Mouse (Mus musculus) neural tube, embryonic 12.5 days (tissue): ENCODE measurements around the gene Ppp1r26. TPM values are rescaled to one million over a fixed set of nuclear protein-coding genes. Genes with fewer than 3 reads are reported as not detected.

Experiments used
- ATAC-seq: fragments of 200-750 bp; cut with Nextera tagmentation; 2 replicates; pipeline ENCODE4 v1.8.0; 2017; ENCODE audit warnings: low read depth, mild to moderate bottlenecking, moderate TSS enrichment, moderate library complexity; ENCODE audit not compliant: low FRiP score
- H3K27ac ChIP-seq: fragments of 300-500 bp; sonication (generic); 2 replicates; pipeline ENCODE4 v1.5.1; 2016
- H3K27me3 ChIP-seq: fragments of 300-500 bp; sonication (generic); replicated peaks from 2 replicates; pipeline ENCODE4 v1.6.1; 2016; ENCODE audit warnings: mild to moderate bottlenecking
- H3K36me3 ChIP-seq: fragments of 300-500 bp; sonication (generic); 2 replicates; pipeline ENCODE4 v1.6.1; 2016; ENCODE audit warnings: mild to moderate bottlenecking
- H3K4me1 ChIP-seq: fragments of 300-500 bp; sonication (generic); 2 replicates; pipeline ENCODE4 v1.6.1; 2016
- H3K4me2 ChIP-seq: fragments of 300-500 bp; sonication (generic); replicated peaks from 2 replicates; pipeline ENCODE4 v1.6.1; 2016; ENCODE audit warnings: mild to moderate bottlenecking
- H3K4me3 ChIP-seq: fragments of 300-500 bp; sonication (generic); 2 replicates; pipeline ENCODE4 v1.5.1; 2016
- H3K9ac ChIP-seq: fragments of 300-500 bp; sonication (generic); 2 replicates; pipeline ENCODE4 v1.6.1; 2016; ENCODE audit warnings: mild to moderate bottlenecking
- H3K9me3 ChIP-seq: fragments of 300-500 bp; sonication (generic); 2 replicates; pipeline ENCODE4 v1.6.1; 2016; ENCODE audit warnings: mild to moderate bottlenecking
- WGBS: fragments of 180-500 bp; shearing (Covaris S2); methylation state at CpG from one replicate; pipeline ENCODE4 v1.1.7; 2016; 5-methylcytosine and 5-hydroxymethylcytosine counted together
- polyA plus RNA-seq: library from polyadenylated mRNA; unstranded; fragments of >200 nt; fragmentation: Nextera tagmentation; extraction: Ambion mirVana; gene quantifications from 2 replicates; pipeline ENCODE4 v1.2.1, GENCODE M21; 2016

Ppp1r26 gene
- polyA plus RNA-seq, 1 experiment from 2014 or later: 8.7 TPM

- WGBS: 66% methylated on average over 10 of the region's 10 CpGs
- no peak for ATAC-seq
- Histone ChIP-seq H3K4me2 (no peak overlapping the region), H3K4me3 (no peak overlapping the region), H3K4me1 (peaks cover 6% of the 10 kb centered on the region), H3K9me3 (no peaks in the 10 kb centered on the region), H3K9ac (no peak overlapping the region), H3K36me3 (no peaks in the 10 kb centered on the region), H3K27ac (no peak overlapping the region), H3K27me3 (no peaks in the 10 kb centered on the region)
Measured at GRCm38 (mm10) chr2:28415387-28416024, 31.1 kb upstream of the Ppp1r26 start.

GRCm38 (mm10) chr2:28416511-28416910 lies 30.1 kb upstream of the Ppp1r26 start:
- Histone ChIP-seq H3K9ac (no peak overlapping the region), H3K4me3 (no peak overlapping the region), H3K4me2 (no peak overlapping the region), H3K9me3 (no peaks in the 10 kb centered on the region), H3K4me1 (peaks cover 6% of the 10 kb centered on the region), H3K27ac (no peak overlapping the region), H3K36me3 (no peaks in the 10 kb centered on the region), H3K27me3 (no peaks in the 10 kb centered on the region)
- ATAC-seq: no peak
- WGBS: 84% methylated on average over 1 of the region's 1 CpGs

DNA sequence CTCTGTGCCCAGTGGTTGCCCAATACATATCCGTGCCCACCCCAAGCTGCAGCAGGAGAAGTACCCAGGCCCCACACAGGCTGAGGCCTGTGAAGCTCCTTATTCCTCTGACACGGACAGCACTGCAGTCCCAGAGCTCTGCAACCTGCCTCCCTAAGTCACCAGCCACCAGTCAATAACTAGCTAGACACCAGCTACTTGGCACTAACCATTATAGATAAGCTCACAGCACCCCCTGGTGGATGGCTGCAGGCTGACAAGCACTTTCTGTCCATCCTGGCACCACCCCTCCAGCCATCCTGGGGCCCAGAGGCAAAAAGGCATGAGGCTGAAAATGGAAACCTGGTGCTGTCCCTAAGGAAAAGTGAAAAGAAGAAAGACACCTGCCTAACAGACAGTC lies 28.6 kb upstream of the Ppp1r26 start:
- no peak overlapping the region for H3K9ac ChIP-seq
- H3K27ac ChIP-seq: no peak overlapping the region
- no peak for ATAC-seq
- H3K4me2 ChIP-seq: no peak overlapping the region
- no peak overlapping the region for H3K4me3 ChIP-seq
- no peaks in the 10 kb centered on the region for H3K27me3 ChIP-seq
- peaks cover 6% of the 10 kb centered on the region for H3K4me1 ChIP-seq
- no peaks in the 10 kb centered on the region for H3K9me3 ChIP-seq
- 44% methylated on average over 2 of the region's 2 CpGs for WGBS
- no peaks in the 10 kb centered on the region for H3K36me3 ChIP-seq

GRCm38 (mm10) chr2:28419898-28420297 lies 26.7 kb upstream of the Ppp1r26 start:
- Histone ChIP-seq H3K4me2 (no peak overlapping the region), H3K27me3 (no peaks in the 10 kb centered on the region), H3K36me3 (no peaks in the 10 kb centered on the region), H3K4me3 (no peak overlapping the region), H3K9ac (no peak overlapping the region), H3K9me3 (no peaks in the 10 kb centered on the region), H3K4me1 (peaks cover 6% of the 10 kb centered on the region), H3K27ac (no peak overlapping the region)
- WGBS: 15% methylated on average over 4 of the region's 4 CpGs
- ATAC-seq: no peak

GRCm38 (mm10) chr2:28423167-28423566 lies 23.4 kb upstream of the Ppp1r26 start:
- H3K27me3 ChIP-seq: no peaks in the 10 kb centered on the region
- 38% methylated on average over 3 of the region's 3 CpGs for WGBS
- no peak overlapping the region for H3K4me2 ChIP-seq
- H3K9me3 ChIP-seq: no peaks in the 10 kb centered on the region
- no peak overlapping the region for H3K9ac ChIP-seq
- H3K27ac ChIP-seq: no peak overlapping the region
- no peaks in the 10 kb centered on the region for H3K4me1 ChIP-seq
- no peak overlapping the region for H3K4me3 ChIP-seq
- H3K36me3 ChIP-seq: no peaks in the 10 kb centered on the region
- no peak for ATAC-seq

DNA sequence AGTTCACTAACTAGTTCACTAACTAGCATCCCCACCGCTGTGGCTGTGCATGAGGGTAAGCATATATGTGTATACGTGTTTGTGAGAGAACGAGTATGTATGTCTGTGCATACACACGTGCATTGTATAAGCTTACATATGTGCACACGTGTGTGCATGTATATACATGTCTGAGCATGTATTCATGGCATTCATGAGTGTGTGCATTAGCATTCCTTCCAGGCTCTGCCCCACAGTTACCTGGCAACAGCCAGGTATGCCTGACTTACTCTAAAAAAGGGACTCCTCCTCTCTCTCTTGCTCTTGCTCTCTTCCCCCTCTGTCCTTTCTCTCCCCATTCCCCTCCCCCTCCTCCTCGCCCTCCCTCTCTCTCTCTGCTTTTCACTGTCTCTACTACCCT lies 19.4 kb upstream of the Ppp1r26 start:
- Histone ChIP-seq H3K4me1 (no peaks in the 10 kb centered on the region), H3K9me3 (no peaks in the 10 kb centered on the region), H3K27ac (no peak overlapping the region), H3K4me2 (no peak overlapping the region), H3K9ac (no peak overlapping the region), H3K4me3 (no peak overlapping the region), H3K36me3 (no peaks in the 10 kb centered on the region), H3K27me3 (no peaks in the 10 kb centered on the region)
- ATAC-seq: no peak
- WGBS: 84% methylated on average over 6 of the region's 6 CpGs

- WGBS: 52% methylated on average over 6 of the region's 6 CpGs
Measured at GRCm38 (mm10) chr2:28430846-28431245, 15.8 kb upstream of the Ppp1r26 start.

DNA sequence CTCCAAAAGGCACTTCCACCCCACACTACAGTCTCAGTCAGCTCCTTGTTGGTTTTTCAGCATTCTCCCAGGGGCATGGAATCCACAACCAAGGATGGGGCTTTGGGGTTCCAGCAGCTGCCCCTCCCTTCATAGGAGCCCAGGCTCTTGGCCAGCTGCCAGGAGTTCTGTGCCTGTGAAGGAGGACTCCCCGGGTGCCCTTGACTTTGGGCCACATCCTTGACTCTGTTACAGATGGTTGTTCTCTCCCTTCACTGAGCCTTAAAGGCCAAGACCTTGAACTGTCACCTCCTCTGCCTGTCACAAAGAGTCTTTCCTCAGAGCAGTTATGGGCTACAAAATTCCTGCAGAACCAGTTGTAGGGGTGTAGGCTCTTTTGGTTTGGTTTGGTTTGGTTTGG lies 13.8 kb upstream of the Ppp1r26 start:
- Histone ChIP-seq H3K36me3 (no peaks in the 10 kb centered on the region), H3K4me1 (peaks cover 4% of the 10 kb centered on the region; the same call in 1 of the 2 replicates), H3K4me3 (no peak overlapping the region), H3K9ac (no peak overlapping the region), H3K27me3 (no peaks in the 10 kb centered on the region), H3K27ac (no peak overlapping the region), H3K4me2 (no peak overlapping the region), H3K9me3 (no peaks in the 10 kb centered on the region)
- no peak for ATAC-seq
- 39% methylated on average over 1 of the region's 1 CpGs for WGBS

More at GRCm38 (mm10) chr2:28430846-28431245, 15.8 kb upstream of the Ppp1r26 start:
- H3K9ac ChIP-seq: no peak overlapping the region
- ATAC-seq: no peak
- no peaks in the 10 kb centered on the region for H3K36me3 ChIP-seq
- no peak overlapping the region for H3K4me3 ChIP-seq
- no peaks in the 10 kb centered on the region for H3K9me3 ChIP-seq
- no peak overlapping the region for H3K27ac ChIP-seq
- no peak overlapping the region for H3K4me2 ChIP-seq
- H3K4me1 ChIP-seq: peaks cover 4% of the 10 kb centered on the region; the same call in 1 of the 2 replicates
- H3K27me3 ChIP-seq: no peaks in the 10 kb centered on the region

DNA sequence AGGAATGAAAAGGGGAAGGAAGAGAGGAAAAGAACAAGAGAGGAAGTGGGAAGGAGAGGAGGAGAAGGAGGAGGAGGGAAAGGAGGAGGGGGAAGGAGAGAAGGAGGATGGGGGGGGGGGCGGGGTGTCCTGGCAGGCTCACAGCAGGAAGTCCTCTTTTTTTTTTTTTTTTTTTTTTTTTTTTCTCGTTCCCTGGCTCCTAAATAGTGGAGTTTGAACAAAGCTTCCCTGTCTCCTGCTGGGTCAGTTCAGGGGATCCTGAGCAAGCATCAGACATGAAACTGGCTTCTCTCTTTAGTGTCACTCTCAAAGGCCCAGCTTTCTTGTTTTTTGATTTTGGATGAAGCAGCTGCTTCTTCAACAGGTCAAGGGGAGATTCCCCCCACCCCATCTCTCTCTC lies 13.1 kb upstream of the Ppp1r26 start:
- Histone ChIP-seq H3K36me3 (no peaks in the 10 kb centered on the region), H3K9ac (no peak overlapping the region), H3K27me3 (no peaks in the 10 kb centered on the region), H3K27ac (no peak overlapping the region), H3K4me3 (no peak overlapping the region), H3K4me1 (peaks cover 4% of the 10 kb centered on the region; the same call in 1 of the 2 replicates), H3K9me3 (no peaks in the 10 kb centered on the region), H3K4me2 (no peak overlapping the region)
- WGBS: 0% methylated on average over 1 of the region's 2 CpGs
- no peak for ATAC-seq

DNA sequence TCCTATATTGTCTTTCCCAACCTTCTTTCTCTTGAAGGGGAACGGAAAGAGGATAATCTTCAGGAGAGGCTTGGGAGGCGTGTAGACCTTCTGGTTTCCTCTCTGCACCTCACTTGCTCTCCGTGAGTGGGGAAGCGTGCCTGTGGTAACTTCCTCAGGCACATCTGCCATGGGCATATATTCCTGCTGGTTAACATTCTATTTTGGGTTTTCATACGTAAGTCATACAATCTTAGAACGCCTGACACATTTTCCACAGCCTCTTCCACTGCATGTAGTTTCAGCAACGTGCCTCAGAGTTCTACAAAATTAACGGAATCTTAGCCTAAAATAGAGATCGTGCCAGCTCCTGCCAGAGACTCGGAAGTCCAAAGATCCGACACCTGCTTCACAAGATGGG lies 11.2 kb upstream of the Ppp1r26 start:
- Histone ChIP-seq H3K4me2 (no peak overlapping the region), H3K27me3 (no peaks in the 10 kb centered on the region), H3K9me3 (no peaks in the 10 kb centered on the region), H3K9ac (no peak overlapping the region), H3K4me1 (peaks cover 4% of the 10 kb centered on the region; the same call in 1 of the 2 replicates), H3K4me3 (no peak overlapping the region), H3K36me3 (no peaks in the 10 kb centered on the region), H3K27ac (no peak overlapping the region)
- WGBS: 91% methylated on average over 11 of the region's 11 CpGs
- no peak for ATAC-seq

GRCm38 (mm10) chr2:28440842-28441241 lies 5.8 kb upstream of the Ppp1r26 start:
- Histone ChIP-seq H3K4me2 (no peak overlapping the region), H3K9ac (no peak overlapping the region), H3K4me3 (no peak overlapping the region), H3K9me3 (no peaks in the 10 kb centered on the region), H3K36me3 (no peaks in the 10 kb centered on the region), H3K27ac (no peak overlapping the region), H3K4me1 (no peaks in the 10 kb centered on the region), H3K27me3 (no peaks in the 10 kb centered on the region)
- WGBS: 76% methylated on average over 6 of the region's 6 CpGs
- ATAC-seq: no peak

DNA sequence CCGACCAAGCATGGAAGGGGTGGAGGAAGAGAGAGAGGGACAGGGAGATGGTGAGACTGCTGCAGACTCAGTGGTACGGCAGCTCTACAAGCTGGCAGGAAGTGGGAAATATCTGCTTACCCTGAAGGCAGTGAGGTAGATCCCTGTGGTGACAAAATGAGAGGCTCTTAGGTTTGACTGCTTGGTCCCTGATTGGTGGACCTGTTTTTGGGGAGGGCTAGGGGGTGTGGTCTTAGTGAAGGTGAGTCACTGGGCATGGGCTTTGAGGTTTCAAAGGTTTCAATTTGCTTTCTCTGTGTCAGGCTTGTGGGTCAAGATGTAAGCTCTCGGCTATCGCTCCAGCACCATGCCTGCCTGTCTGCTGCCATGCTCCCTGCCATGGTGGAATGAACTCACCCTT lies 1.5 kb upstream of the Ppp1r26 start:
- no peak overlapping the region for H3K27ac ChIP-seq
- no peaks in the 10 kb centered on the region for H3K27me3 ChIP-seq
- WGBS: 90% methylated on average over 4 of the region's 4 CpGs
- H3K4me3 ChIP-seq: no peak overlapping the region
- peaks cover 9% of the 10 kb centered on the region; the same call in 1 of the 2 replicates for H3K4me1 ChIP-seq
- ATAC-seq: no peak
- no peaks in the 10 kb centered on the region for H3K9me3 ChIP-seq
- H3K9ac ChIP-seq: no peak overlapping the region
- H3K4me2 ChIP-seq: no peak overlapping the region
- peaks cover 2% of the 10 kb centered on the region; the same call in 1 of the 2 replicates for H3K36me3 ChIP-seq

GRCm38 (mm10) chr2:28446181-28446514 lies 452 bp upstream of the Ppp1r26 start:
- Histone ChIP-seq H3K27me3 (no peaks in the 10 kb centered on the region), H3K4me3 (peak overlapping the region; percentile 78), H3K4me1 (peaks cover 9% of the 10 kb centered on the region; the same call in 1 of the 2 replicates), H3K4me2 (peak overlapping the region; percentile 93), H3K9me3 (no peaks in the 10 kb centered on the region), H3K36me3 (peaks cover 11% of the 10 kb centered on the region; the same call in 1 of the 2 replicates), H3K9ac (peak overlapping the region; percentile 83), H3K27ac (no peak overlapping the region)
- 2% methylated on average over 5 of the region's 5 CpGs for WGBS
- ATAC-seq: no peak; the same call in 1 of the 2 replicates
